Mouse (Mus musculus) embryonic fibroblast, embryonic 13.5 days (primary cell): ENCODE measurements around the gene Sf3b4. TPM values are rescaled to one million over a fixed set of nuclear protein-coding genes. Genes with fewer than 3 reads are reported as not detected.
A peak's percentile ranks its signal among the peaks of the same experiment; 100 is the strongest.
"Not testable (repeated sequence)": the region's sequence is repeated elsewhere in the genome, so short reads cannot be mapped to it uniquely, and the experiment has no call there.

Experiments used
- H3K27ac ChIP-seq: 2 replicates; pipeline ENCODE4 v1.5.1; 2012; ENCODE audit warnings: low read length, control low read depth, inconsistent platforms; ENCODE audit not compliant: insufficient read depth
- H3K4me1 ChIP-seq: 2 replicates; pipeline ENCODE4 v1.6.1; 2011; ENCODE audit warnings: low read length; ENCODE audit not compliant: control insufficient read depth, insufficient read depth
- H3K4me3 ChIP-seq: 2 replicates; pipeline ENCODE4 v1.5.1; 2011; ENCODE audit warnings: mild to moderate bottlenecking, control low read depth, low read length; ENCODE audit not compliant: insufficient read depth
- CTCF ChIP-seq: IDR thresholded peaks from 2 replicates; pipeline ENCODE4 v1.5.1; 2011; ENCODE audit warnings: mild to moderate bottlenecking, control low read depth, low read length, moderate library complexity, borderline replicate concordance; ENCODE audit not compliant: insufficient read depth
- POLR2A ChIP-seq: IDR thresholded peaks from 2 replicates; pipeline ENCODE4 v1.6.1; 2011; ENCODE audit warnings: low read depth, mild to moderate bottlenecking, control low read depth, low read length, moderate library complexity
- polyA plus RNA-seq: library from polyadenylated mRNA; stranded (reverse); fragments of >200 nt; gene quantifications from 2 replicates; pipeline ENCODE4 v1.2.4, GENCODE M21; 2011; ENCODE audit warnings: low read depth; ENCODE audit not compliant: missing spikeins, insufficient read length

The Sf3b4 gene
- polyA plus RNA-seq, 1 experiment: 63.3 TPM

GRCm38 (mm10) chr3:96173185-96173584 is 1.1 kb downstream of the Sf3b4 start:
- peaks cover 4% of the 10 kb centered on the region; the same call in 1 of the 2 replicates for H3K4me1 ChIP-seq
- H3K4me3 ChIP-seq: peak overlapping the region; percentile 81
- H3K27ac ChIP-seq: peak overlapping the region; percentile 73; the same call in 1 of the 2 replicates
- TF ChIP-seq CTCF (no peak), POLR2A (no peak)

GRCm38 (mm10) chr3:96174042-96174441 is 1.9 kb downstream of the Sf3b4 start:
- not testable (repeated sequence) for H3K4me3 ChIP-seq, H3K27ac ChIP-seq, H3K4me1 ChIP-seq

GRCm38 (mm10) chr3:96175251-96175650 is 3.1 kb downstream of the Sf3b4 start:
- no peak overlapping the region for H3K4me3 ChIP-seq
- TF ChIP-seq POLR2A: no peak

GRCm38 (mm10) chr3:96178427-96178826 is 6.3 kb downstream of the Sf3b4 start:
- TF ChIP-seq CTCF (no peak), POLR2A (no peak)
- no peak overlapping the region for H3K27ac ChIP-seq
- H3K4me1 ChIP-seq: peaks cover 4% of the 10 kb centered on the region; the same call in 1 of the 2 replicates
- H3K4me3 ChIP-seq: no peak overlapping the region

More at GRCm38 (mm10) chr3:96175251-96175650, 3.1 kb downstream of the Sf3b4 start:
- Histone ChIP-seq H3K27ac (no peak overlapping the region), H3K4me1 (peaks cover 8% of the 10 kb centered on the region; the same call in 1 of the 2 replicates)

- Histone ChIP-seq H3K4me3 (no peak overlapping the region), H3K4me1 (peaks cover 4% of the 10 kb centered on the region; the same call in 1 of the 2 replicates), H3K27ac (no peak overlapping the region)
- TF ChIP-seq POLR2A (0 out of 2 replicates have a peak, but pooled peaks have one; percentile 11), CTCF (no peak)
Observed at GRCm38 (mm10) chr3:96178902-96179301, 6.8 kb downstream of the Sf3b4 start.

GRCm38 (mm10) chr3:96179531-96179930 is 7.4 kb downstream of the Sf3b4 start:
- Histone ChIP-seq H3K4me1 (peaks cover 4% of the 10 kb centered on the region; the same call in 1 of the 2 replicates), H3K27ac (no peak overlapping the region), H3K4me3 (no peak overlapping the region)
- no peak for TF ChIP-seq POLR2A
- no peak for TF ChIP-seq CTCF

- TF ChIP-seq POLR2A (no peak), CTCF (no peak)
- H3K4me3 ChIP-seq: peak within 1 kb of the TSS; percentile 68
- H3K27ac ChIP-seq: no peak within 1 kb of the TSS
- H3K4me1 ChIP-seq: peaks cover 4% of the 10 kb centered on the region; the same call in 1 of the 2 replicates
Observed at GRCm38 (mm10) chr3:96180727-96181477, 8.8 kb downstream of the Sf3b4 start, which contains the start of gene Sv2a. Gene Sv2a, plus strand, starts transcription at chr3:96181151.

GRCm38 (mm10) chr3:96181510-96182381 is 9.6 kb downstream of the Sf3b4 start:
- no peak overlapping the region for H3K27ac ChIP-seq
- no peak overlapping the region for H3K4me3 ChIP-seq
- TF ChIP-seq CTCF (no peak), POLR2A (no peak)
- H3K4me1 ChIP-seq: peaks cover 4% of the 10 kb centered on the region; the same call in 1 of the 2 replicates

- no peak for TF ChIP-seq POLR2A
- TF ChIP-seq CTCF: no peak
- no peak overlapping the region for H3K27ac ChIP-seq
- H3K4me1 ChIP-seq: peaks cover 4% of the 10 kb centered on the region; the same call in 1 of the 2 replicates
- no peak overlapping the region for H3K4me3 ChIP-seq
Observed at GRCm38 (mm10) chr3:96182382-96182776, 10.2 kb downstream of the Sf3b4 start.
